Mouse (Mus musculus): ENCODE measurements around the gene Ercc4. TPM values are rescaled to one million over a fixed set of nuclear protein-coding genes. Genes with fewer than 3 reads are reported as not detected.
"Not testable (repeated sequence)": the region's sequence is repeated elsewhere in the genome, so short reads cannot be mapped to it uniquely, and the experiment has no call there.

The Ercc4 gene
- polyA plus RNA-seq, 1 experiment: 24.5 TPM

GRCm38 (mm10) chr16:13109990-13110595, 609 bp downstream of the Ercc4 start:
- 2% methylated on average over 32 of the region's 32 CpGs for WGBS
- Histone ChIP-seq H3K4me1 (replicated peaks; ENCODE audit: control insufficient read depth, insufficient read depth, low read length) (no peaks in the 10 kb centered on the region; the same call in 1 of the 2 replicates), H3K4me3 (ENCODE audit: control insufficient read depth, insufficient read depth, low read length) (peak overlapping the region; percentile 80), H3K27ac (ENCODE audit: control insufficient read depth, insufficient read depth, low read length) (0 out of 2 replicates have a peak overlapping the region, but pooled peaks have one; percentile 27), H3K27me3 (ENCODE audit: control insufficient read depth, insufficient read depth, low read length) (no peaks in the 10 kb centered on the region), H3K36me3 (ENCODE audit: control insufficient read depth, insufficient read depth, low read length) (peaks cover 12% of the 10 kb centered on the region)
- TF ChIP-seq POLR2A (IDR thresholded peaks at IDR 0.05; ENCODE audit: control insufficient read depth, extremely low read depth, insufficient read depth, low read length, poor library complexity) (no peak), CTCF (IDR thresholded peaks at IDR 0.05; ENCODE audit: borderline replicate concordance, control insufficient read depth, extremely low read depth, insufficient read depth, low read length, poor library complexity) (no peak)
- no peak for DNase-seq

GRCm38 (mm10) chr16:13114821-13115220, 5.3 kb downstream of the Ercc4 start:
- no peak for TF ChIP-seq POLR2A (IDR thresholded peaks at IDR 0.05; ENCODE audit: control insufficient read depth, extremely low read depth, insufficient read depth, low read length, poor library complexity)
- TF ChIP-seq CTCF (IDR thresholded peaks at IDR 0.05; ENCODE audit: borderline replicate concordance, control insufficient read depth, extremely low read depth, insufficient read depth, low read length, poor library complexity): no peak
- H3K4me1 ChIP-seq (replicated peaks; ENCODE audit: control insufficient read depth, insufficient read depth, low read length): no peaks in the 10 kb centered on the region; the same call in 1 of the 2 replicates
- WGBS: 98% methylated on average over 2 of the region's 2 CpGs
- no peak overlapping the region for H3K4me3 ChIP-seq (ENCODE audit: control insufficient read depth, insufficient read depth, low read length)
- no peaks in the 10 kb centered on the region for H3K27me3 ChIP-seq (ENCODE audit: control insufficient read depth, insufficient read depth, low read length)
- H3K36me3 ChIP-seq (ENCODE audit: control insufficient read depth, insufficient read depth, low read length): peaks cover 12% of the 10 kb centered on the region
- DNase-seq: no peak
- H3K27ac ChIP-seq (ENCODE audit: control insufficient read depth, insufficient read depth, low read length): no peak overlapping the region

- H3K4me1 ChIP-seq (replicated peaks; ENCODE audit: control insufficient read depth, insufficient read depth, low read length): not testable (repeated sequence)
These were observed 6.0 kb downstream of the Ercc4 start for GRCm38 (mm10) chr16:13115466-13115865.

GRCm38 (mm10) chr16:13117299-13117966, 7.9 kb downstream of the Ercc4 start:
- Histone ChIP-seq H3K4me1 (replicated peaks; ENCODE audit: control insufficient read depth, insufficient read depth, low read length) (no peaks in the 10 kb centered on the region), H3K27ac (ENCODE audit: control insufficient read depth, insufficient read depth, low read length) (no peak overlapping the region), H3K36me3 (ENCODE audit: control insufficient read depth, insufficient read depth, low read length) (peaks cover 16% of the 10 kb centered on the region), H3K27me3 (ENCODE audit: control insufficient read depth, insufficient read depth, low read length) (no peaks in the 10 kb centered on the region), H3K4me3 (ENCODE audit: control insufficient read depth, insufficient read depth, low read length) (no peak overlapping the region)
- DNase-seq: peak; percentile 30
- TF ChIP-seq POLR2A (IDR thresholded peaks at IDR 0.05; ENCODE audit: control insufficient read depth, extremely low read depth, insufficient read depth, low read length, poor library complexity) (no peak), CTCF (IDR thresholded peaks at IDR 0.05; ENCODE audit: borderline replicate concordance, control insufficient read depth, extremely low read depth, insufficient read depth, low read length, poor library complexity) (peak; percentile 21; the same call in 1 of the 2 replicates)
- 68% methylated on average over 9 of the region's 9 CpGs for whole genome bisulfite sequencing

More at GRCm38 (mm10) chr16:13115466-13115865, 6.0 kb downstream of the Ercc4 start:
- WGBS: 96% methylated on average over 3 of the region's 3 CpGs
- not testable (repeated sequence) for H3K27ac ChIP-seq (ENCODE audit: control insufficient read depth, insufficient read depth, low read length); H3K27me3 ChIP-seq (ENCODE audit: control insufficient read depth, insufficient read depth, low read length); H3K4me3 ChIP-seq (ENCODE audit: control insufficient read depth, insufficient read depth, low read length); DNase-seq
- H3K36me3 ChIP-seq (ENCODE audit: control insufficient read depth, insufficient read depth, low read length): peaks cover 12% of the 10 kb centered on the region

- DNase-seq: no peak
- H3K27ac ChIP-seq (ENCODE audit: control insufficient read depth, insufficient read depth, low read length): no peak overlapping the region
- H3K36me3 ChIP-seq (ENCODE audit: control insufficient read depth, insufficient read depth, low read length): peaks cover 19% of the 10 kb centered on the region
- TF ChIP-seq POLR2A (IDR thresholded peaks at IDR 0.05; ENCODE audit: control insufficient read depth, extremely low read depth, insufficient read depth, low read length, poor library complexity): no peak
- no peak for TF ChIP-seq CTCF (IDR thresholded peaks at IDR 0.05; ENCODE audit: borderline replicate concordance, control insufficient read depth, extremely low read depth, insufficient read depth, low read length, poor library complexity)
- WGBS: 95% methylated on average over 7 of the region's 7 CpGs
- H3K4me3 ChIP-seq (ENCODE audit: control insufficient read depth, insufficient read depth, low read length): no peak overlapping the region
- no peaks in the 10 kb centered on the region for H3K27me3 ChIP-seq (ENCODE audit: control insufficient read depth, insufficient read depth, low read length)
- no peaks in the 10 kb centered on the region for H3K4me1 ChIP-seq (replicated peaks; ENCODE audit: control insufficient read depth, insufficient read depth, low read length)
These were observed 8.5 kb downstream of the Ercc4 start for GRCm38 (mm10) chr16:13117967-13118430.

- Histone ChIP-seq H3K36me3 (ENCODE audit: control insufficient read depth, insufficient read depth, low read length) (peaks cover 20% of the 10 kb centered on the region), H3K27me3 (ENCODE audit: control insufficient read depth, insufficient read depth, low read length) (no peaks in the 10 kb centered on the region), H3K4me1 (replicated peaks; ENCODE audit: control insufficient read depth, insufficient read depth, low read length) (no peaks in the 10 kb centered on the region), H3K27ac (ENCODE audit: control insufficient read depth, insufficient read depth, low read length) (no peak overlapping the region), H3K4me3 (ENCODE audit: control insufficient read depth, insufficient read depth, low read length) (no peak overlapping the region)
- DNase-seq: no peak
- TF ChIP-seq POLR2A (IDR thresholded peaks at IDR 0.05; ENCODE audit: control insufficient read depth, extremely low read depth, insufficient read depth, low read length, poor library complexity): no peak
- TF ChIP-seq CTCF (IDR thresholded peaks at IDR 0.05; ENCODE audit: borderline replicate concordance, control insufficient read depth, extremely low read depth, insufficient read depth, low read length, poor library complexity): no peak
- 93% methylated on average over 2 of the region's 2 CpGs for WGBS
These were observed 9.3 kb downstream of the Ercc4 start for GRCm38 (mm10) chr16:13118754-13119294.
